Mouse (Mus musculus) T-helper 17 cell (primary cell): ENCODE data around the gene Ddx11.

ENCODE experiments used
- in situ Hi-C, 2 experiments: fragments of 300-600 bp; cut with MboI, MseI; formaldehyde crosslinking; loops; 1 replicate in 1 of 2; 2 replicates in 1 of 2; pipeline ENCODE4 v1.15.1; 2025; ENCODE audit warnings: high pct_unique_total_duplicates in 2 of 2

Gene Ddx11

GRCm38 (mm10) chr17:66123066-66123815 lies at the start of gene Ddx11:
Gene Ddx11 (plus strand): TSS chr17:66123520.
- in situ Hi-C loops, result loop anchor here in 1 of 2 experiments (25.0 kb wide), 1 partner anchor 511 kb away; the partner anchor contains the start of gene Vapa

DNA sequence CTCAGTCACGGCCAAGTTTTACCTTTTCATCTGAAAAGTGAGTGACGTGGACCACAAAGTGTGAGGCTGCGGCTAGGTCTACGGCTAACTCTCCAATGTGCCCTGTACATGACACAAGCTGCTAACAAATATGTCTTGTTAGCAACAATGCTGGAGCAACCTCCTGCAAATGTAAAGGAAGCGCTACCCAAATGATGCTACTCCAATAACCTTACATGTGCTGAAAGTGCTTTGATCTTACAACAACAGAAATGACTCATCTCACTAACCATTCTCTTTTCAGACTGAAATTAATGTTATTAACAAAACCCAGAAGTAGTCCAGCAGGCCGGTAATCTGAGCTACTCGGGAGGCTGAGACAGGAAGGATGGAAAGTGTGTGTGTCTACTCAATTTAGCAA lies 49.3 kb upstream of the Ddx11 start:
- in situ Hi-C loops, result loop anchor here in 1 of 2 experiments (10.0 kb wide), 1 partner anchor 459 kb away; the partner anchor contains the start of gene Vapa

DNA sequence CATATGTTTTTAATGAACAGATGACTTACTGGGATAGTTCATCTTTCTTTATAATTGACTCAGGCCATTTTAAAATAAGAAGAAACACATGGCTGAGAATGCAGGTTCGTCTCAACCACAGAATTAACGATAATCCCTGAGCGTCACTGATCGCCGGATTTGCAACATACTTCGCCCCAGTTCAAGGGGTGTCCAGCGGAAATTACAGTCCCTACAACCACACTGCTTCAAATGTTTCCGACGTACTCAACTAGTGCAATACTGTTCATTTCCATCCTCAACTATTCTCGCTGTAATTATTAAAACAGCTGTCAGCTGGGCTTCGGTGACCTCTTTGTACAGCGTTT lies 47.5 kb upstream of the Ddx11 start:
- in situ Hi-C loops, result loop anchor here in 1 of 2 experiments (10.0 kb wide), 1 partner anchor 461 kb away; the partner anchor contains the start of gene Vapa

DNA sequence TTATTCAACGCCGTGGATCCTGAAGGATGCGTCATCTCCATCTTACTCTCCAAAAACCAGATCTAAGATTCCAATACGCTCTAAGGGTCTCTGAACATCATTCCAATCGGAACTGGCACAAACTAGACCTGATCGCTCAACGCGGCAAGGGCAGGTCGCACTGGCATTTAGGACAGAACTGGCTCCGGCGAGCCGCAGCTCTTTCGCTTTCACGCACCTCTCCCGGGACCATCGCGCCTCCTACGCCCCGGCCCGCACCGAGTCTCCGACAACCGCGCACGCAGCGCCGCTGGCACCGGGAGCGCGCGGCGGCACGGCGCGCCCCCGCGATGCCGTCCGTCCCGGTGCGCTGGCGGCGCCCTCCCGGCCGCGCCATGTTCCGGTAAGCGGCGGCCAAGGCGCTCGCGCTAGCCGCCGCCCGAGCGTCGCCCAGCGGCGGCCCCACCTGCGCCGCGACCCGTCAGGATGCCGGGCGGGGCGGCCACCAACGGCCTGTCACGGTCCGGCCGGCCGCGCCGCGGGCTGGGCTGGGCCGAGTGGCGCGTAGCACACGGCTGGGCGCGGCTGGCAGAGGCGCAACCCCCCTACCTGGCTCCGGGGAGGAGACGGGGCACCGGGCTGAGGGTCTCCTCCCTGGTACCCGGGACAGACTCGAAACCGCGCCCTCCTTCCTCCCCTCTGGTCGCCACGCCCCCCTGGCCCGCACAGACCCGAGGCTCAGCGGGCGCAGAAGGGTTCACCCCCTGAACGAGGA lies 47.0 kb upstream of the Ddx11 start:
- in situ Hi-C loops, result loop anchor here in 1 of 2 experiments (10.0 kb wide), 1 partner anchor 462 kb away; the partner anchor contains the start of gene Vapa

GRCm38 (mm10) chr17:66076934-66077333 lies 46.4 kb upstream of the Ddx11 start, which contains the start of gene Ankrd12:
Gene Ankrd12 (minus strand): TSS chr17:66077089.
- in situ Hi-C loops, result loop anchor here in 1 of 2 experiments (10.0 kb wide), 1 partner anchor 462 kb away; the partner anchor contains the start of gene Vapa

- in situ Hi-C loops, result loop anchor here in 1 of 2 experiments (10.0 kb wide), 1 partner anchor 463 kb away; the partner anchor contains the start of gene Vapa
Observed at GRCm38 (mm10) chr17:66077437-66077850, 45.9 kb upstream of the Ddx11 start.

DNA sequence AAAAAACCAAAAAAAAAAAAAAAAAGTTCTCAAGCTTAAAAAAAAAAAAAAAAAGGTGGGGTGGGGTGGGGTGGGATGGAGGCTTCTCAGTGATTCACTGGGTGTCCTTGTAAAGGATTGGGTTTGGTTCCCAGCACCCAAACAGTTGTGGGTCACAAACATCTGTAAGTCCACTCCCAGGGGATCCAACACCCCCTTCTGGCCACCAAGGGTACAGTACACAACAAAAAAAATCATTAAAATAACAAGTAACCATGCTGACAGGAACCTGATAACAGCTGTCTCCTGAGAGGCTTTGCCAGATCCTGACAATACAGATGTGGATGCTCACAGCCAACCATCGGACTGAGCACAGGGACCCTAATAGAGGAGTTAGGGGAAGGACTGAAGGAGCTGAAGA lies 38.8 kb upstream of the Ddx11 start:
- in situ Hi-C loops, result no loop called here

DNA sequence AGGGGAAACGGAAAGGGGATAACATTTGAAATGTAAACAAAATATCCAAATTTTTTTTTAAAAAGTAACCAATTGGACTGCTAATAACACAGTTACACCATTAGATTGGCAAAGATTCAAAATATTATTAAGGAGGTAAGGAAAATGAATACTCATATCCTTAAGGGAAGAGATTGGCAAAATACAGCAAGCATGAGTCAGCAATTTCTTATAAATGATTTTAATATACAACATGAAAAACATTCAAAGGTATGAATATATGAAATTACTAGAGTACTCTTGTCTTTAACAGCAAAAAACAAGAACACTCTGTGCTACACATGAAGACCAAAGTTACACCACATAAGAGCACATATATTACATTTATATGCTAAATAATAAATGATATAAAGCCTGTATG lies 38.3 kb upstream of the Ddx11 start:
- in situ Hi-C loops, result no loop called here

- in situ Hi-C loops, result no loop called here
Observed at GRCm38 (mm10) chr17:66090251-66090650, 33.1 kb upstream of the Ddx11 start.

DNA sequence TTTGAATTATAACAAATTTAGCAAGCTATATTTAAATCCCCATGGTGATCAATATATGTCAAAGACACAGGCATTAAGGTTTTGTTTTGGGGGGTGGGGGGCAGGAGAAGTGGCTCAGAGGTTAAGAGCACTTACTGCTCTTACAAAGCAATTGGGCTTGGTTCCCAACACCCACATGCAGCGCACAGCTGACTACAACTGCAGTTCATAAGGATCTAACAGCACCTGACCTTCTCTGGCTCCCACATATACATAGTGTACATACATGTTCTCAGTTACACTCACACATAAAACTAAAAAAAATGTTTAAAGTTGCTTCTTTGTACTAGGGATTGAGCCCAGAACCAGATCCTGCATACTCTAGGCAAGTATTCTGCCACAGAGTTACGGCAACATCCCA lies 31.9 kb upstream of the Ddx11 start:
- in situ Hi-C loops, result no loop called here

- in situ Hi-C loops, result no loop called here
Observed at GRCm38 (mm10) chr17:66092065-66092464, 31.3 kb upstream of the Ddx11 start.

- in situ Hi-C loops, result no loop called here
Observed at GRCm38 (mm10) chr17:66092664-66093063, 30.7 kb upstream of the Ddx11 start.

DNA sequence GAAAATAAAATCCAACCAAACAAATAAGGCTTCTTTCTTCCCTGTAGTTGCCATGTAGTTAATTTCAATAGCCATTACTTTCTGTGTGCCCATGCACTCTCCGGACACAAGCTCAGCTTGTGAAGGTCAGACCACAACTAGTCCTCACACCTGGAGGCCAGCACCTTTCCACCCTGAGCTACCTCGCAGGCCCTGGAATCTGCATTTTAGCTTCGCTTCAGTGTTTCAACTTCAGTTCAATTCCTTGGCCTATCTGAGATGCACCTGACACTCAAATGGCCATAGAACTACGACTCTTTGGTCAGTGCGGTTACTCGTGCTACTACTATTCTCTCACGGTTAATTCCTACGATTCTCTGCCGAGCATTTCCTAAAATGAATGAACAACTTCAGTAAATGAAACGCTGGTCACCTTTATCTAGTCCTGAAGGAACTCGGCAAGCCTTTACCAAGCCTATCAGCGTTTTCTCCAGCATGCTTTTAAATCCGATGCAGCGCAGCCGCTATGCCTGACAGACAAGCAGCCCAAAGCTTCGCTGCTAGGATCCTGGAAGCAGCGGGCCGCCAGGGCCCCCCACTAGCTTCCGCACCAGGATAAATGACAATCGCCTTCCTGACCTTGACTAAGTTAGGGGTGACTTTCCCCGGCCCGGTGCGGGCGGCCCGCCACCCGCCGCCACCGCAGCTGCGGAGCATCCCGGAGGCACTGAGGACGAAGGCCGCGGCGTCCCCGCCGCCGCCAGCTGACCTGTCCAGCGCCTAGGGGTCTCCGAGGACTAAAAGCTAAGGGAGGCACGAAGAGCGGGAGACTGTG lies 22.5 kb upstream of the Ddx11 start:
- in situ Hi-C loops, result loop anchor here in 1 of 2 experiments (5.0 to 25.0 kb wide), 2 partner anchors 33 to 488 kb away; partner anchors contain the start of gene Vapa

GRCm38 (mm10) chr17:66101380-66102330 lies 21.7 kb upstream of the Ddx11 start, which contains the start of gene Ndufv2:
Gene Ndufv2 (minus strand): TSS chr17:66101559.
- in situ Hi-C loops, result loop anchor here in 1 of 2 experiments (5.0 to 25.0 kb wide), 2 partner anchors 34 to 489 kb away; partner anchors contain the start of gene Vapa

DNA sequence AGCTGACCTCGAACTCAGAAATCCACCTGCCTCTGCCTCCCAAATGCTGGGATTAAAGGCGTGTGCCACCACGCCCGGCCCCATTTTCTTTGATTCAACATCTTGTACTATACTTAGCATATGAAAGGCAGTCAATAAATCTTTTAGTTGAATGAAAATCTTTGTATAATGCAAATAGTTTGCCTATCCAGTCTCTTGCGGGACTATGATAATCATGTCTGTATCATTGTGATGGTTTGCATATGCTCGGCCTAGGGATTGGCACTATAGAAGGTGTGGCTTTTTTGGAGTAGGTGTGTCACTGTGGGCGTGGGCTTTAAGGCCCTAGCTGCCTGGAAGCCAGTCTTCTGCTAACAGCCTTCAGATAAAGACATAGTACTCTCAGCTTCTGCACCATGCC lies 19.2 kb upstream of the Ddx11 start:
- in situ Hi-C loops, result loop anchor here in 1 of 2 experiments (5.0 to 25.0 kb wide), 2 partner anchors 37 to 492 kb away; partner anchors contain the start of gene Vapa

DNA sequence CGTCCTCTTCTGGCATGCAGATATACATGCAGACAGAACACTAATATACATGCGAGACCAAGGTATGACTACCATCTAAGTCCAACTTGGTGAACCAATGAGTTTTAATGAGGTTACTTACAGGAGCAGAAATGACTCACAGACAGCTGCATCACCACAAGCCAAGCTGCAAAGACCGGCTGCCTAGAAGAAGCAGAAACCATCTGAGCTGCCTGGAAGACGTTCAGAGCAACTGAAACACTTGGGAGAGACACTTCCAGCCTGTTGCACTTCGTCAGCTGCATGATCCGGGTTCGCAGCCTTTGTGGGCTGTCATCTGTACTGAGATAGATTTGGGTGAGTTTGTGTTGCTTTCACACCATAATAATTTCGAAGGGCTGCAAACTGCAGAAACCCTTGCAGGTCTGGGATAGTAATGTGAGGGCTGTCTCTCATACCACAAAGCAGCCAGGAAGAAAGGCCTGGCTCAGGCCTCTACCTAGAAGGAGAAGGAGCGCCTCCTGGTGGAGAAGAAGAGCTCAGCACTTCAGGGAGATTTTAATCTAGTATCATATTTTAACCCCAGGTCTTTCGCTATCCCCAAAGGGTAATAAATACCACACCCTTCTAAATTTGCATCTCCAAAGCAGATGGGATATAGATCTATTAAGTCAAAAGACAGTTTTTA lies 16.6 kb upstream of the Ddx11 start:
- in situ Hi-C loops, result loop anchor here in 1 of 2 experiments (5.0 to 25.0 kb wide), 2 partner anchors 224 to 494 kb away; partner anchors contain the start of gene Vapa

DNA sequence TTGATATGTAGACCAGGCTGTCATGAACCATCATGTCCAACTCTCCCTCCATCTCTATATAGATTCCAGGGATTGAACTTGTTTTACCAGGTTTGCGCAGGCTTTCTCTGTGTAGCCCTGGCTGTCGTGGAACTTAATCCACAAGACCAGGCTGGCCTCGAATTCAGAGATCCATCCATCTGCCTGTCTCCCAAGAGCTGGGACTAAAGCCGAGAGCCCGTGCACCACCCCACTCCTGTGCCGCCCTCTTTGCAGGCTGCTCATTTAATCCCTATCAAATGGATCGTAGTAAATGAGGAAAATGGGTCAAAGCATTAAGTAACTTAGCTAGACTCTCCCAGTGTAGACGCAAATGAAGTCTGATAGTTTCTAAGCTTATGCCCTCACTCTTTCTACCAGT lies 15.9 kb upstream of the Ddx11 start:
- in situ Hi-C loops, result loop anchor here in 1 of 2 experiments (5.0 to 25.0 kb wide), 2 partner anchors 225 to 495 kb away; partner anchors contain the start of gene Vapa

- in situ Hi-C loops, result loop anchor here in 1 of 2 experiments (5.0 to 25.0 kb wide), 2 partner anchors 226 to 496 kb away; partner anchors contain the start of gene Vapa
Observed at GRCm38 (mm10) chr17:66108198-66108597, 15.1 kb upstream of the Ddx11 start.

DNA sequence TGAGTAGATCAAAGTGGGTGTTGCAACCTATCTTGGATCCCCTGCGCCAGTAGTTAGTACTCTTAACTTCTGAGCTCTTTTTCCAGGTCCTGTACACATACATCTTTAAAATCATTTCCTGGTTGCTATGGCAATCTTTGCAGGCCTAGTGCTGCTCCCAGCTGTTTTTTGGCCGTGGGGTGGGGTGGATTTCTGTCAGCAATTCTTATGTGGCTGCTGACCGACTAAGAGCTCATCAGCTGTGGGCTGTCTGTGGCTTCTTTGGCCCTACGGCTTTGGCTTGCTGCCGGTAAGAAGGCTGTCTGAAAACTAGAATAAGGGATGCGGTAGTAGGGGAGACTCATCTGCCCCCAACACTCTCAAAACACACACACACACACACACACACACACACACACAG lies 12.6 kb upstream of the Ddx11 start:
- in situ Hi-C loops, result loop anchor here in 1 of 2 experiments (5.0 to 25.0 kb wide), 3 partner anchors 253 to 498 kb away; partner anchors contain the start of gene Vapa
